Mouse (Mus musculus): ENCODE measurements at regions not wholly inside any gene's neighbourhood (a gene's known extent, or its start where the extent isn't known, plus 50 kb on each side); places are given as distances from the start of the nearest gene placed in this dataset.

GRCm38 (mm10) chr2:107231680-107232079 is 58.8 kb upstream of the Kcna4 start:
- TF ChIP-seq TAL1 (conservative IDR thresholded peaks at IDR 0.05; ENCODE audit: low read depth, low read length) (no peak), POLR2AphosphoS5 (IDR thresholded peaks at IDR 0.05; ENCODE audit: insufficient replicate concordance, low read depth, low read length) (no peak), GATA2 (IDR thresholded peaks at IDR 0.05; ENCODE audit: borderline replicate concordance, low read depth, low read length) (no peak), GATA1 (IDR thresholded peaks at IDR 0.05; ENCODE audit: borderline replicate concordance, low read length) (no peak), CTCF (IDR thresholded peaks at IDR 0.05; ENCODE audit: low read depth, low read length) (no peak)

DNA sequence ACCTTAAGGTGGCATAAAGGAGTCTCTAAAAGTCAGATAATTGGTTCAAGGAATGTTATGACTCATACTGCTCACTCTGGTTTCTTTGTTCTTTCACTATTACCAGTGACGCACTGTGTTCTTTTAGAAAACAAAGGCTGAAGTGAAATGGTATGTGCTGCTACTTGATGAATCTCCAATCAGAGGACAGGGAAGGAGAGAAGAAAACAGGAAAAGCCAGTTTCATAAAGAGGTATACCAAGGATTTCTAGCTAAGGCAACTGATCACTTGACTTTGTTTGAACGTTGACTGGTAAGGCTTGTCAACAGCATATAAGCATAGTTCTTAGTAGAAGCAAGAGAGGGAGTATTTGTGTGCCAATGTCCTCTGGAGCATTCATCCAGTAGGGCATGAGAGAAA is 57.6 kb upstream of the Kcna4 start:
- H3K27me3 ChIP-seq (ENCODE audit: insufficient read depth, low read length), result no peaks in the 10 kb centered on the region
- TF ChIP-seq GATA2 (IDR thresholded peaks at IDR 0.05; ENCODE audit: borderline replicate concordance, low read depth, low read length) (no peak), POLR2AphosphoS5 (IDR thresholded peaks at IDR 0.05; ENCODE audit: insufficient replicate concordance, low read depth, low read length) (no peak), TAL1 (conservative IDR thresholded peaks at IDR 0.05; ENCODE audit: low read depth, low read length) (no peak), CTCF (IDR thresholded peaks at IDR 0.05; ENCODE audit: low read depth, low read length) (no peak), GATA1 (IDR thresholded peaks at IDR 0.05; ENCODE audit: borderline replicate concordance, low read length) (no peak)
- ATAC-seq (ENCODE audit: extremely low read depth, insufficient number of reproducible peaks, low FRiP score, poor library complexity, severe bottlenecking) (no peak), DNase-seq (ENCODE audit: low spot score) (no peak)
- no peak overlapping the region for H3K4me3 ChIP-seq (ENCODE audit: low read depth, low read length)
- no peaks in the 10 kb centered on the region for H3K36me3 ChIP-seq (replicated peaks)
- peaks cover 8% of the 10 kb centered on the region; the same call in 1 of the 2 replicates for H3K4me1 ChIP-seq (ENCODE audit: insufficient read depth, low read depth, low read length)
- no peaks in the 10 kb centered on the region for H3K9me3 ChIP-seq (replicated peaks)

More at GRCm38 (mm10) chr2:107231680-107232079, 58.8 kb upstream of the Kcna4 start:
- Histone ChIP-seq H3K4me1 (ENCODE audit: insufficient read depth, low read depth, low read length) (peaks cover 8% of the 10 kb centered on the region; the same call in 1 of the 2 replicates), H3K9me3 (replicated peaks) (no peaks in the 10 kb centered on the region), H3K36me3 (replicated peaks) (no peaks in the 10 kb centered on the region), H3K4me3 (ENCODE audit: low read depth, low read length) (no peak overlapping the region), H3K27me3 (ENCODE audit: insufficient read depth, low read length) (no peaks in the 10 kb centered on the region)
- peak; percentile 87 for ATAC-seq (ENCODE audit: extremely low read depth, insufficient number of reproducible peaks, low FRiP score, poor library complexity, severe bottlenecking)
- DNase-seq (ENCODE audit: low spot score), result peak; percentile 4
